Mouse (Mus musculus): Measurements from ENCODE around the gene Gabrb3. TPM values are rescaled to one million over a fixed set of nuclear protein-coding genes. Genes with fewer than 3 reads are reported as not detected.

The Gabrb3 gene
- polyA plus RNA-seq, 1 experiment: 54.0 TPM

GRCm38 (mm10) chr7:57635026-57635425, 215.5 kb downstream of the Gabrb3 start:
- TF ChIP-seq POLR2A (IDR thresholded peaks at IDR 0.05; ENCODE audit: borderline replicate concordance, extremely low read depth, insufficient read depth, insufficient read length, poor library complexity, severe bottlenecking) (no peak), CTCF (IDR thresholded peaks at IDR 0.05; ENCODE audit: borderline replicate concordance, extremely low read depth, insufficient read depth, insufficient read length) (no peak)
- DNase-seq (ENCODE audit: low read depth): no peak

- DNase-seq (ENCODE audit: low read depth): no peak
- no peak for TF ChIP-seq CTCF (IDR thresholded peaks at IDR 0.05; ENCODE audit: borderline replicate concordance, extremely low read depth, insufficient read depth, insufficient read length)
- no peak for TF ChIP-seq POLR2A (IDR thresholded peaks at IDR 0.05; ENCODE audit: borderline replicate concordance, extremely low read depth, insufficient read depth, insufficient read length, poor library complexity, severe bottlenecking)
Observed at GRCm38 (mm10) chr7:57635687-57636086, 216.2 kb downstream of the Gabrb3 start.

GRCm38 (mm10) chr7:57640796-57641195, 221.3 kb downstream of the Gabrb3 start:
- no peak for DNase-seq (ENCODE audit: low read depth)
- TF ChIP-seq POLR2A (IDR thresholded peaks at IDR 0.05; ENCODE audit: borderline replicate concordance, extremely low read depth, insufficient read depth, insufficient read length, poor library complexity, severe bottlenecking): no peak
- no peak for TF ChIP-seq CTCF (IDR thresholded peaks at IDR 0.05; ENCODE audit: borderline replicate concordance, extremely low read depth, insufficient read depth, insufficient read length)

- no peak for TF ChIP-seq CTCF (IDR thresholded peaks at IDR 0.05; ENCODE audit: borderline replicate concordance, extremely low read depth, insufficient read depth, insufficient read length)
- no peak for TF ChIP-seq POLR2A (IDR thresholded peaks at IDR 0.05; ENCODE audit: borderline replicate concordance, extremely low read depth, insufficient read depth, insufficient read length, poor library complexity, severe bottlenecking)
- no peak for DNase-seq (ENCODE audit: low read depth)
Observed at GRCm38 (mm10) chr7:57647345-57647744, 227.9 kb downstream of the Gabrb3 start.

- no peak for DNase-seq (ENCODE audit: low read depth)
- TF ChIP-seq POLR2A (IDR thresholded peaks at IDR 0.05; ENCODE audit: borderline replicate concordance, extremely low read depth, insufficient read depth, insufficient read length, poor library complexity, severe bottlenecking) (no peak), CTCF (IDR thresholded peaks at IDR 0.05; ENCODE audit: borderline replicate concordance, extremely low read depth, insufficient read depth, insufficient read length) (no peak)
Observed at GRCm38 (mm10) chr7:57648136-57648755, 228.8 kb downstream of the Gabrb3 start.

GRCm38 (mm10) chr7:57677352-57677751, 257.9 kb downstream of the Gabrb3 start:
- DNase-seq (ENCODE audit: low read depth): peak; percentile 18

GRCm38 (mm10) chr7:57689836-57690235, 270.3 kb downstream of the Gabrb3 start:
- DNase-seq (ENCODE audit: low read depth): peak; percentile 46
- no peak for TF ChIP-seq CTCF (IDR thresholded peaks at IDR 0.05; ENCODE audit: borderline replicate concordance, extremely low read depth, insufficient read depth, insufficient read length)
- no peak for TF ChIP-seq POLR2A (IDR thresholded peaks at IDR 0.05; ENCODE audit: borderline replicate concordance, extremely low read depth, insufficient read depth, insufficient read length, poor library complexity, severe bottlenecking)

More at GRCm38 (mm10) chr7:57677352-57677751, 257.9 kb downstream of the Gabrb3 start:
- TF ChIP-seq POLR2A (IDR thresholded peaks at IDR 0.05; ENCODE audit: borderline replicate concordance, extremely low read depth, insufficient read depth, insufficient read length, poor library complexity, severe bottlenecking) (no peak), CTCF (IDR thresholded peaks at IDR 0.05; ENCODE audit: borderline replicate concordance, extremely low read depth, insufficient read depth, insufficient read length) (no peak)

- TF ChIP-seq POLR2A (IDR thresholded peaks at IDR 0.05; ENCODE audit: borderline replicate concordance, extremely low read depth, insufficient read depth, insufficient read length, poor library complexity, severe bottlenecking): no peak
- TF ChIP-seq CTCF (IDR thresholded peaks at IDR 0.05; ENCODE audit: borderline replicate concordance, extremely low read depth, insufficient read depth, insufficient read length): no peak
- peak; percentile 65 for DNase-seq (ENCODE audit: low read depth)
Observed at GRCm38 (mm10) chr7:57700370-57700769, 280.9 kb downstream of the Gabrb3 start.

GRCm38 (mm10) chr7:57701046-57701445, 281.6 kb downstream of the Gabrb3 start:
- TF ChIP-seq POLR2A (IDR thresholded peaks at IDR 0.05; ENCODE audit: borderline replicate concordance, extremely low read depth, insufficient read depth, insufficient read length, poor library complexity, severe bottlenecking) (no peak), CTCF (IDR thresholded peaks at IDR 0.05; ENCODE audit: borderline replicate concordance, extremely low read depth, insufficient read depth, insufficient read length) (no peak)
- DNase-seq (ENCODE audit: low read depth): peak; percentile 65

GRCm38 (mm10) chr7:57703580-57703979, 284.1 kb downstream of the Gabrb3 start:
- DNase-seq (ENCODE audit: low read depth): peak; percentile 66
- TF ChIP-seq CTCF (IDR thresholded peaks at IDR 0.05; ENCODE audit: borderline replicate concordance, extremely low read depth, insufficient read depth, insufficient read length): no peak
- no peak for TF ChIP-seq POLR2A (IDR thresholded peaks at IDR 0.05; ENCODE audit: borderline replicate concordance, extremely low read depth, insufficient read depth, insufficient read length, poor library complexity, severe bottlenecking)

GRCm38 (mm10) chr7:57706092-57706491, 286.6 kb downstream of the Gabrb3 start:
- no peak for TF ChIP-seq POLR2A (IDR thresholded peaks at IDR 0.05; ENCODE audit: borderline replicate concordance, extremely low read depth, insufficient read depth, insufficient read length, poor library complexity, severe bottlenecking)
- TF ChIP-seq CTCF (IDR thresholded peaks at IDR 0.05; ENCODE audit: borderline replicate concordance, extremely low read depth, insufficient read depth, insufficient read length): no peak
- DNase-seq (ENCODE audit: low read depth): no peak
